Mouse (Mus musculus) brain, embryonic 14.5 days (tissue): ENCODE measurements at regions not wholly inside any gene's neighbourhood (a gene's known extent, or its start where the extent isn't known, plus 50 kb on each side); places are given as distances from the start of the nearest gene placed in this dataset.

ENCODE experiments used
- DNase-seq: peaks from one replicate; pipeline ENCODE4 v3.0.0-alpha.2; 2011; ENCODE audit warnings: low read depth
- CTCF ChIP-seq: fragments of 200-500 bp; IDR thresholded peaks from 2 replicates; pipeline ENCODE4 v1.5.1; 2012; ENCODE audit warnings: inconsistent platforms, mild to moderate bottlenecking, moderate library complexity, borderline replicate concordance; ENCODE audit not compliant: insufficient read depth, insufficient read length; ENCODE audit errors: extremely low read depth
- POLR2A ChIP-seq: fragments of 200-500 bp; IDR thresholded peaks from 2 replicates; pipeline ENCODE4 v1.6.1; 2012; ENCODE audit warnings: mild to moderate bottlenecking, inconsistent platforms, borderline replicate concordance; ENCODE audit not compliant: poor library complexity, insufficient read depth, insufficient read length, severe bottlenecking; ENCODE audit errors: extremely low read depth

GRCm38 (mm10) chr1:187413881-187414280 is 194.7 kb upstream of the Esrrg start:
- DNase-seq, result no peak
- no peak for TF ChIP-seq CTCF
- no peak for TF ChIP-seq POLR2A

GRCm38 (mm10) chr1:187418186-187419140 is 190.1 kb upstream of the Esrrg start:
- peak; percentile 61 for DNase-seq
- TF ChIP-seq CTCF (no peak), POLR2A (no peak)

- DNase-seq, result peak; percentile 69
- no peak for TF ChIP-seq POLR2A
- no peak for TF ChIP-seq CTCF
Measured at GRCm38 (mm10) chr1:187428536-187429215, 179.9 kb upstream of the Esrrg start.

- no peak for DNase-seq
- TF ChIP-seq POLR2A (no peak), CTCF (no peak)
Measured at GRCm38 (mm10) chr1:187433716-187434634, 174.6 kb upstream of the Esrrg start.

GRCm38 (mm10) chr1:187439170-187439914 is 169.2 kb upstream of the Esrrg start:
- TF ChIP-seq POLR2A (no peak), CTCF (no peak)
- peak; percentile 60 for DNase-seq

- DNase-seq, result no peak
- TF ChIP-seq POLR2A (no peak), CTCF (no peak)
Measured at GRCm38 (mm10) chr1:187441668-187442193, 166.9 kb upstream of the Esrrg start.

- TF ChIP-seq POLR2A (no peak), CTCF (no peak)
- DNase-seq, result no peak
Measured at GRCm38 (mm10) chr1:187446511-187446910, 162.1 kb upstream of the Esrrg start.

- DNase-seq, result peak; percentile 74
- no peak for TF ChIP-seq POLR2A
- TF ChIP-seq CTCF, result peak; percentile 79
Measured at GRCm38 (mm10) chr1:187448173-187448572, 160.4 kb upstream of the Esrrg start.

GRCm38 (mm10) chr1:187450106-187450505 is 158.5 kb upstream of the Esrrg start:
- no peak for DNase-seq
- TF ChIP-seq POLR2A, result no peak

- TF ChIP-seq CTCF, result peak; percentile 71
- no peak for TF ChIP-seq POLR2A
- DNase-seq, result peak; percentile 62
Measured at GRCm38 (mm10) chr1:187452189-187452588, 156.4 kb upstream of the Esrrg start.
